Mouse (Mus musculus) midbrain, embryonic 11.5 days (tissue): ENCODE measurements around the gene Cilp. TPM values are rescaled to one million over a fixed set of nuclear protein-coding genes. Genes with fewer than 3 reads are reported as not detected.
A peak's percentile ranks its signal among the peaks of the same experiment; 100 is the strongest.

Source experiments
- ATAC-seq: fragments of 200-750 bp; cut with Nextera tagmentation; 2 replicates; pipeline ENCODE4 v1.8.0; 2017; ENCODE audit warnings: moderate TSS enrichment, moderate library complexity; ENCODE audit not compliant: low FRiP score
- DNase-seq: peaks from one replicate; pipeline ENCODE4 v3.0.0; 2015; ENCODE audit warnings: low spot score; ENCODE audit errors: missing footprints
- H3K27ac ChIP-seq: fragments of 300-500 bp; sonication (generic); 2 replicates; pipeline ENCODE4 v1.5.1; 2014; ENCODE audit warnings: low read depth, low read length
- H3K27me3 ChIP-seq: fragments of 300-500 bp; sonication (generic); 2 replicates; pipeline ENCODE4 v1.6.1; 2014; ENCODE audit warnings: mild to moderate bottlenecking, low read length, moderate library complexity, mixed read lengths; ENCODE audit not compliant: control insufficient read depth, insufficient read depth
- H3K36me3 ChIP-seq: fragments of 300-500 bp; sonication (generic); 2 replicates; pipeline ENCODE4 v1.6.1; 2014; ENCODE audit warnings: mild to moderate bottlenecking, low read length, moderate library complexity, mixed read lengths; ENCODE audit not compliant: control insufficient read depth, insufficient read depth
- H3K4me1 ChIP-seq: fragments of 300-500 bp; sonication (generic); 2 replicates; pipeline ENCODE4 v1.6.1; 2014; ENCODE audit warnings: low read length; ENCODE audit not compliant: control insufficient read depth, insufficient read depth
- H3K4me2 ChIP-seq: fragments of 300-500 bp; sonication (generic); 2 replicates; pipeline ENCODE4 v1.6.1; 2014; ENCODE audit warnings: mild to moderate bottlenecking, moderate library complexity
- H3K4me3 ChIP-seq: fragments of 300-500 bp; sonication (generic); 2 replicates; pipeline ENCODE4 v1.5.1; 2014; ENCODE audit warnings: low read depth, low read length
- H3K9ac ChIP-seq: fragments of 300-500 bp; sonication (generic); 2 replicates; pipeline ENCODE4 v1.6.1; 2014; ENCODE audit warnings: low read length
- H3K9me3 ChIP-seq: fragments of 300-500 bp; sonication (generic); 2 replicates; pipeline ENCODE4 v1.6.1; 2016; ENCODE audit warnings: low read length; ENCODE audit not compliant: control insufficient read depth
- WGBS: fragments of 180-500 bp; shearing (Covaris S2); extraction: QIAGEN DNeasy Blood & Tissue Kit; methylation state at CpG from one replicate; pipeline ENCODE4 v1.1.7; 2014; 5-methylcytosine and 5-hydroxymethylcytosine counted together
- polyA plus RNA-seq: library from polyadenylated mRNA; unstranded; fragments of >200 nt; fragmentation: Nextera tagmentation; extraction: Ambion mirVana; gene quantifications from 2 replicates; pipeline ENCODE4 v1.2.1, GENCODE M21; 2014

Cilp gene
- polyA plus RNA-seq, 1 experiment from 2014 or later = 0.16 TPM

GRCm38 (mm10) chr9:65231284-65231683 is 33.7 kb upstream of the Cilp start:
- no peak overlapping the region for H3K27ac ChIP-seq
- no peak overlapping the region for H3K4me3 ChIP-seq
- no peak overlapping the region for H3K9ac ChIP-seq
- ATAC-seq = no peak
- 77% methylated on average over 8 of the region's 8 CpGs for WGBS
- DNase-seq = no peak
- no peak overlapping the region for H3K4me2 ChIP-seq
- no peaks in the 10 kb centered on the region for H3K36me3 ChIP-seq
- no peaks in the 10 kb centered on the region for H3K9me3 ChIP-seq
- no peaks in the 10 kb centered on the region for H3K4me1 ChIP-seq
- H3K27me3 ChIP-seq = no peaks in the 10 kb centered on the region

GRCm38 (mm10) chr9:65233243-65233985 is 31.6 kb upstream of the Cilp start:
- WGBS = 89% methylated on average over 9 of the region's 9 CpGs

GRCm38 (mm10) chr9:65234734-65235133 is 30.2 kb upstream of the Cilp start:
- 80% methylated on average over 3 of the region's 3 CpGs for WGBS
- Histone ChIP-seq H3K36me3 (no peaks in the 10 kb centered on the region), H3K4me3 (no peak overlapping the region)

More at GRCm38 (mm10) chr9:65233243-65233985, 31.6 kb upstream of the Cilp start:
- no peak overlapping the region for H3K27ac ChIP-seq
- ATAC-seq (no peak), DNase-seq (no peak)
- H3K9ac ChIP-seq = no peak overlapping the region
- H3K27me3 ChIP-seq = no peaks in the 10 kb centered on the region
- H3K4me3 ChIP-seq = no peak overlapping the region
- no peak overlapping the region for H3K4me2 ChIP-seq
- no peaks in the 10 kb centered on the region for H3K36me3 ChIP-seq
- no peaks in the 10 kb centered on the region for H3K4me1 ChIP-seq
- H3K9me3 ChIP-seq = no peaks in the 10 kb centered on the region

GRCm38 (mm10) chr9:65235601-65236000 is 29.4 kb upstream of the Cilp start:
- no peak overlapping the region for H3K9ac ChIP-seq
- no peak overlapping the region for H3K4me3 ChIP-seq
- no peak overlapping the region for H3K4me2 ChIP-seq
- no peaks in the 10 kb centered on the region for H3K9me3 ChIP-seq
- H3K4me1 ChIP-seq = no peaks in the 10 kb centered on the region
- H3K36me3 ChIP-seq = no peaks in the 10 kb centered on the region
- H3K27ac ChIP-seq = no peak overlapping the region
- no peaks in the 10 kb centered on the region for H3K27me3 ChIP-seq
- WGBS = 56% methylated on average over 1 of the region's 1 CpGs
- ATAC-seq = no peak
- DNase-seq = no peak

More at GRCm38 (mm10) chr9:65234734-65235133, 30.2 kb upstream of the Cilp start:
- DNase-seq = no peak
- Histone ChIP-seq H3K9me3 (no peaks in the 10 kb centered on the region), H3K4me1 (no peaks in the 10 kb centered on the region), H3K27ac (no peak overlapping the region), H3K9ac (no peak overlapping the region), H3K4me2 (no peak overlapping the region), H3K27me3 (no peaks in the 10 kb centered on the region)
- ATAC-seq = no peak

- ATAC-seq = no peak
- DNase-seq = no peak
- no peak overlapping the region for H3K4me3 ChIP-seq
- H3K27ac ChIP-seq = no peak overlapping the region
- no peak overlapping the region for H3K4me2 ChIP-seq
- WGBS = 87% methylated on average over 11 of the region's 11 CpGs
- H3K27me3 ChIP-seq = no peaks in the 10 kb centered on the region
- no peaks in the 10 kb centered on the region for H3K4me1 ChIP-seq
- H3K9me3 ChIP-seq = no peaks in the 10 kb centered on the region
- no peaks in the 10 kb centered on the region for H3K36me3 ChIP-seq
- no peak overlapping the region for H3K9ac ChIP-seq
Observed at GRCm38 (mm10) chr9:65237616-65238015, 27.4 kb upstream of the Cilp start.

GRCm38 (mm10) chr9:65238191-65238760 is 26.7 kb upstream of the Cilp start:
- ATAC-seq = no peak
- Histone ChIP-seq H3K4me3 (no peak overlapping the region), H3K9ac (no peak overlapping the region), H3K4me1 (peaks cover 3% of the 10 kb centered on the region), H3K27me3 (no peaks in the 10 kb centered on the region), H3K36me3 (no peaks in the 10 kb centered on the region), H3K4me2 (no peak overlapping the region), H3K27ac (no peak overlapping the region), H3K9me3 (no peaks in the 10 kb centered on the region)
- 82% methylated on average over 13 of the region's 13 CpGs for WGBS
- DNase-seq = no peak

- Histone ChIP-seq H3K9me3 (no peaks in the 10 kb centered on the region), H3K36me3 (no peaks in the 10 kb centered on the region), H3K4me2 (no peak overlapping the region), H3K27ac (no peak overlapping the region), H3K9ac (no peak overlapping the region), H3K4me3 (no peak overlapping the region), H3K27me3 (no peaks in the 10 kb centered on the region), H3K4me1 (peaks cover 4% of the 10 kb centered on the region)
- DNase-seq = peak; percentile 57
- ATAC-seq = no peak
- 96% methylated on average over 4 of the region's 4 CpGs for WGBS
Observed at GRCm38 (mm10) chr9:65239176-65239575, 25.8 kb upstream of the Cilp start.

GRCm38 (mm10) chr9:65239731-65240130 is 25.2 kb upstream of the Cilp start:
- WGBS = 88% methylated on average over 5 of the region's 5 CpGs
- H3K4me2 ChIP-seq = no peak overlapping the region
- peak; percentile 41 for DNase-seq
- no peaks in the 10 kb centered on the region for H3K27me3 ChIP-seq
- no peak for ATAC-seq
- H3K4me3 ChIP-seq = no peak overlapping the region
- H3K27ac ChIP-seq = no peak overlapping the region
- H3K9ac ChIP-seq = no peak overlapping the region
- peaks cover 4% of the 10 kb centered on the region for H3K4me1 ChIP-seq
- no peaks in the 10 kb centered on the region for H3K9me3 ChIP-seq
- H3K36me3 ChIP-seq = no peaks in the 10 kb centered on the region

- 77% methylated on average over 3 of the region's 3 CpGs for WGBS
- H3K9ac ChIP-seq = no peak overlapping the region
- no peak overlapping the region for H3K4me3 ChIP-seq
- H3K9me3 ChIP-seq = no peaks in the 10 kb centered on the region
- no peak overlapping the region for H3K4me2 ChIP-seq
- H3K27ac ChIP-seq = no peak overlapping the region
- H3K36me3 ChIP-seq = no peaks in the 10 kb centered on the region
- DNase-seq (peak; percentile 70), ATAC-seq (0 out of 2 replicates have a peak, but pooled peaks have one; percentile 27)
- peaks cover 4% of the 10 kb centered on the region for H3K4me1 ChIP-seq
- H3K27me3 ChIP-seq = no peaks in the 10 kb centered on the region
Observed at GRCm38 (mm10) chr9:65240587-65240986, 24.4 kb upstream of the Cilp start.
